Mouse (Mus musculus): Measurements from ENCODE around the gene Kndc1. TPM values are rescaled to one million over a fixed set of nuclear protein-coding genes. Genes with fewer than 3 reads are reported as not detected.

Kndc1 gene
- polyA plus RNA-seq, 1 experiment = 0.02 TPM

- WGBS = 90% methylated on average over 4 of the region's 4 CpGs
Measured at GRCm38 (mm10) chr7:139883545-139883944, 11.0 kb upstream of the Kndc1 start.

DNA sequence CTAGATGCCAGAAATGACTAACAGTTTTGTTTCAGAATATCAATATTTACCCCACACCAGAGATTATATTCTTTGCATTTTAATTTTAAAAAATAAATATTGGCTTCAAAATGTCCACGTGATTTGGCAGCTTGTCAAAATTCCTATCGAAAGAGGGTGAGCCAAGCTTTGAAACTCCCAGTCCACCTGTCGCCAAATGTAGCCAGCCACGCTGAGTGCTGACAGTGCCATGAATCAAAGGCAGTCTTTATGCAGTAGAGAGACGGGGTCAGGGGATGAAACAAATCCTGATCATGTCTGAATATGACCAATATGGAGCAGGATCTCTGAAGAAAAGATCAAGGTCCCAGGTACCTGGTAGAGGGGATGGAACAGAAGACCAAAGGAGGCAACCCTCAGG, 2.7 kb upstream of the Kndc1 start:
- no peaks in the 10 kb centered on the region for H3K4me1 ChIP-seq (ENCODE audit: control insufficient read depth, insufficient read depth, low read length)
- WGBS = 65% methylated on average over 5 of the region's 5 CpGs
- TF ChIP-seq POLR2A (IDR thresholded peaks at IDR 0.05; ENCODE audit: low read depth, low read length) = no peak
- TF ChIP-seq CTCF (conservative IDR thresholded peaks at IDR 0.05; ENCODE audit: insufficient read depth, insufficient read length, low read depth, low read length) = no peak
- H3K27me3 ChIP-seq (replicated peaks; ENCODE audit: control insufficient read depth, insufficient read depth, low read length) = no peaks in the 10 kb centered on the region
- no peak for DNase-seq
- H3K4me3 ChIP-seq (ENCODE audit: insufficient read depth, low read depth, low read length) = no peak overlapping the region
- H3K36me3 ChIP-seq (ENCODE audit: control insufficient read depth, insufficient read depth, low read length) = no peaks in the 10 kb centered on the region
- no peak overlapping the region for H3K27ac ChIP-seq (ENCODE audit: insufficient read depth, low read depth, low read length)

More at GRCm38 (mm10) chr7:139883545-139883944, 11.0 kb upstream of the Kndc1 start:
- Histone ChIP-seq H3K27me3 (replicated peaks; ENCODE audit: control insufficient read depth, insufficient read depth, low read length) (no peaks in the 10 kb centered on the region), H3K27ac (ENCODE audit: insufficient read depth, low read depth, low read length) (no peak overlapping the region), H3K4me1 (ENCODE audit: control insufficient read depth, insufficient read depth, low read length) (no peaks in the 10 kb centered on the region), H3K36me3 (ENCODE audit: control insufficient read depth, insufficient read depth, low read length) (no peaks in the 10 kb centered on the region), H3K4me3 (ENCODE audit: insufficient read depth, low read depth, low read length) (no peak overlapping the region)
- TF ChIP-seq CTCF (conservative IDR thresholded peaks at IDR 0.05; ENCODE audit: insufficient read depth, insufficient read length, low read depth, low read length) (no peak), POLR2A (IDR thresholded peaks at IDR 0.05; ENCODE audit: low read depth, low read length) (no peak)
- DNase-seq = no peak

DNA sequence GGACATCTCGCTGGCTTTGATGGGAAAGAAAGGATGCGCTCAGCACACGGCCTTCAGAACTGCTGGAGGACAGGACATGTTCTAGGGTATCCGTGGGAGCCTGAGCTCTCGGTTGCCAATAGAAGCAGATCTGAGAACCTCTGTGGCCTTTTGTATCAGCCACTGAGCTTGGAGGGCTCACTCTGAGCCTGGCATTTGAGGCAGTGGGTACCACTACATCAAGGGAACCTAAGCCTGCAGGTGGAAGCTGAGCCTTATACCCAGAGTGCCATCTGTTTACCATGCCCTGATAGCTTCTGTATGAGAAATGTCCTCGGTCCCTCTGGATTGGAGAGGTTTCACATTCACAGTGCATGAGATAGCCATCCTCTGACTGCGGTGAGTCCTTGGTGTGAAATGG, 1.8 kb downstream of the Kndc1 start:
- H3K27me3 ChIP-seq (replicated peaks; ENCODE audit: control insufficient read depth, insufficient read depth, low read length) = no peaks in the 10 kb centered on the region
- no peak overlapping the region for H3K27ac ChIP-seq (ENCODE audit: insufficient read depth, low read depth, low read length)
- no peak overlapping the region for H3K4me3 ChIP-seq (ENCODE audit: insufficient read depth, low read depth, low read length)
- no peaks in the 10 kb centered on the region for H3K36me3 ChIP-seq (ENCODE audit: control insufficient read depth, insufficient read depth, low read length)
- no peak for TF ChIP-seq CTCF (conservative IDR thresholded peaks at IDR 0.05; ENCODE audit: insufficient read depth, insufficient read length, low read depth, low read length)
- no peak for TF ChIP-seq POLR2A (IDR thresholded peaks at IDR 0.05; ENCODE audit: low read depth, low read length)
- no peak for DNase-seq
- H3K4me1 ChIP-seq (ENCODE audit: control insufficient read depth, insufficient read depth, low read length) = no peaks in the 10 kb centered on the region
- WGBS = 75% methylated on average over 7 of the region's 7 CpGs

- no peaks in the 10 kb centered on the region for H3K27me3 ChIP-seq (replicated peaks; ENCODE audit: control insufficient read depth, insufficient read depth, low read length)
- H3K36me3 ChIP-seq (ENCODE audit: control insufficient read depth, insufficient read depth, low read length) = no peaks in the 10 kb centered on the region
- no peak for DNase-seq
- no peaks in the 10 kb centered on the region for H3K4me1 ChIP-seq (ENCODE audit: control insufficient read depth, insufficient read depth, low read length)
- H3K4me3 ChIP-seq (ENCODE audit: insufficient read depth, low read depth, low read length) = no peak overlapping the region
- H3K27ac ChIP-seq (ENCODE audit: insufficient read depth, low read depth, low read length) = no peak overlapping the region
- TF ChIP-seq CTCF (conservative IDR thresholded peaks at IDR 0.05; ENCODE audit: insufficient read depth, insufficient read length, low read depth, low read length) = no peak
- no peak for TF ChIP-seq POLR2A (IDR thresholded peaks at IDR 0.05; ENCODE audit: low read depth, low read length)
- 87% methylated on average over 7 of the region's 7 CpGs for WGBS
Measured at GRCm38 (mm10) chr7:139896796-139897195, 2.3 kb downstream of the Kndc1 start.

- 80% methylated on average over 2 of the region's 2 CpGs for WGBS
- Histone ChIP-seq H3K27ac (ENCODE audit: insufficient read depth, low read depth, low read length) (no peak overlapping the region), H3K4me1 (ENCODE audit: control insufficient read depth, insufficient read depth, low read length) (no peaks in the 10 kb centered on the region), H3K4me3 (ENCODE audit: insufficient read depth, low read depth, low read length) (no peak overlapping the region), H3K27me3 (replicated peaks; ENCODE audit: control insufficient read depth, insufficient read depth, low read length) (no peaks in the 10 kb centered on the region), H3K36me3 (ENCODE audit: control insufficient read depth, insufficient read depth, low read length) (no peaks in the 10 kb centered on the region)
- DNase-seq = no peak
- TF ChIP-seq POLR2A (IDR thresholded peaks at IDR 0.05; ENCODE audit: low read depth, low read length) = no peak
- no peak for TF ChIP-seq CTCF (conservative IDR thresholded peaks at IDR 0.05; ENCODE audit: insufficient read depth, insufficient read length, low read depth, low read length)
Measured at GRCm38 (mm10) chr7:139898606-139899005, 4.1 kb downstream of the Kndc1 start.

DNA sequence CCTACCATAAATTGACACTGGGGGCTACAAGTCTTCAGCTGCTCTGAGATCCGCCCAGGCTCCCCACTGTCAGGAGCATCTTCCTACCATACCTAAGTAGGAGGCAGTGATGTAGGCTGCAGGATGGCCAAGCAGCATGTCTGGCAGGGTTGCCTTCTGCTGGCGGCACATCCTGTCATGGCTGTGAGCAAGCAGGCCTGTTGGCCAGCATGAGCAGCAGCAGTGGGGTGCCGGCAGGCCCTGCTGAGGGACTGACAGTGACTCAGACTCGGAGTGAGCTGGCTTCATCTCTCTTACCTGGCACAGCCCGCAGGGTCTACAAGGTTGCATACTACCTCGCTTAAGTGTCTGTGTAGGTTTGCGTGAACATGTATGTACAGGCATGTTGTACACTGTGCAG, 5.0 kb downstream of the Kndc1 start:
- no peak for DNase-seq
- Histone ChIP-seq H3K36me3 (ENCODE audit: control insufficient read depth, insufficient read depth, low read length) (no peaks in the 10 kb centered on the region), H3K27ac (ENCODE audit: insufficient read depth, low read depth, low read length) (no peak overlapping the region), H3K4me3 (ENCODE audit: insufficient read depth, low read depth, low read length) (no peak overlapping the region), H3K27me3 (replicated peaks; ENCODE audit: control insufficient read depth, insufficient read depth, low read length) (no peaks in the 10 kb centered on the region), H3K4me1 (ENCODE audit: control insufficient read depth, insufficient read depth, low read length) (no peaks in the 10 kb centered on the region)
- whole genome bisulfite sequencing = 87% methylated on average over 7 of the region's 7 CpGs
- TF ChIP-seq POLR2A (IDR thresholded peaks at IDR 0.05; ENCODE audit: low read depth, low read length) (no peak), CTCF (conservative IDR thresholded peaks at IDR 0.05; ENCODE audit: insufficient read depth, insufficient read length, low read depth, low read length) (no peak)

- no peak overlapping the region for H3K27ac ChIP-seq (ENCODE audit: insufficient read depth, low read depth, low read length)
- H3K36me3 ChIP-seq (ENCODE audit: control insufficient read depth, insufficient read depth, low read length) = no peaks in the 10 kb centered on the region
- no peaks in the 10 kb centered on the region for H3K27me3 ChIP-seq (replicated peaks; ENCODE audit: control insufficient read depth, insufficient read depth, low read length)
- no peak for DNase-seq
- H3K4me3 ChIP-seq (ENCODE audit: insufficient read depth, low read depth, low read length) = no peak overlapping the region
- no peak for TF ChIP-seq POLR2A (IDR thresholded peaks at IDR 0.05; ENCODE audit: low read depth, low read length)
- TF ChIP-seq CTCF (conservative IDR thresholded peaks at IDR 0.05; ENCODE audit: insufficient read depth, insufficient read length, low read depth, low read length) = no peak
- 95% methylated on average over 7 of the region's 7 CpGs for WGBS
- H3K4me1 ChIP-seq (ENCODE audit: control insufficient read depth, insufficient read depth, low read length) = no peaks in the 10 kb centered on the region
Measured at GRCm38 (mm10) chr7:139900456-139900855, 6.0 kb downstream of the Kndc1 start.

GRCm38 (mm10) chr7:139900896-139901295, 6.4 kb downstream of the Kndc1 start:
- WGBS = 73% methylated on average over 6 of the region's 6 CpGs

More at GRCm38 (mm10) chr7:139900896-139901295, 6.4 kb downstream of the Kndc1 start:
- H3K27me3 ChIP-seq (replicated peaks; ENCODE audit: control insufficient read depth, insufficient read depth, low read length) = no peaks in the 10 kb centered on the region
- TF ChIP-seq POLR2A (IDR thresholded peaks at IDR 0.05; ENCODE audit: low read depth, low read length) (no peak), CTCF (conservative IDR thresholded peaks at IDR 0.05; ENCODE audit: insufficient read depth, insufficient read length, low read depth, low read length) (no peak)
- no peak overlapping the region for H3K27ac ChIP-seq (ENCODE audit: insufficient read depth, low read depth, low read length)
- no peak overlapping the region for H3K4me3 ChIP-seq (ENCODE audit: insufficient read depth, low read depth, low read length)
- no peak for DNase-seq
- H3K36me3 ChIP-seq (ENCODE audit: control insufficient read depth, insufficient read depth, low read length) = no peaks in the 10 kb centered on the region
- no peaks in the 10 kb centered on the region for H3K4me1 ChIP-seq (ENCODE audit: control insufficient read depth, insufficient read depth, low read length)
